Mouse (Mus musculus) heart, postnatal 14 days (tissue): ENCODE measurements at regions not wholly inside any gene's neighbourhood (a gene's known extent, or its start where the extent isn't known, plus 50 kb on each side); places are given as distances from the start of the nearest gene placed in this dataset.

Experiments used
- DNase-seq, 2 experiments: peaks; one replicate each; pipeline ENCODE4 v3.0.0; 2021 to 2022
- intact Hi-C: fragments of 180-260 bp; cut with DNase I; formaldehyde crosslinking; loops from one replicate; pipeline ENCODE4 v1.15.1; 2025

- no peak for DNase-seq
- intact Hi-C loops: no loop called here
These were observed 180.3 kb upstream of the Lmcd1 start for GRCm38 (mm10) chr6:112093300-112093699.

- intact Hi-C loops: no loop called here
- no peak for DNase-seq
These were observed 175.9 kb upstream of the Lmcd1 start for GRCm38 (mm10) chr6:112097699-112098098.

- intact Hi-C loops: no loop called here
- peak in 1 of 2 experiments; percentile 2 for DNase-seq
These were observed 164.9 kb upstream of the Lmcd1 start for GRCm38 (mm10) chr6:112108651-112109050.

- intact Hi-C loops: no loop called here
- no peak for DNase-seq
These were observed 154.4 kb upstream of the Lmcd1 start for GRCm38 (mm10) chr6:112119180-112119579.

- intact Hi-C loops: loop anchor here (1.0 kb wide), 1 partner anchor 58 kb away; no protein-coding TSS in a partner anchor
These were observed 140.0 kb upstream of the Lmcd1 start for GRCm38 (mm10) chr6:112133522-112133921.

GRCm38 (mm10) chr6:112152535-112153364, 120.8 kb upstream of the Lmcd1 start:
- DNase-seq: no peak

More at GRCm38 (mm10) chr6:112133522-112133921, 140.0 kb upstream of the Lmcd1 start:
- DNase-seq: peak; percentile 40 to 52

GRCm38 (mm10) chr6:112167487-112167886, 106.1 kb upstream of the Lmcd1 start:
- intact Hi-C loops: no loop called here
- DNase-seq: no peak

More at GRCm38 (mm10) chr6:112152535-112153364, 120.8 kb upstream of the Lmcd1 start:
- intact Hi-C loops: no loop called here

GRCm38 (mm10) chr6:112176344-112176743, 97.2 kb upstream of the Lmcd1 start:
- no peak for DNase-seq
- intact Hi-C loops: no loop called here

- intact Hi-C loops: no loop called here
- no peak for DNase-seq
These were observed 85.9 kb upstream of the Lmcd1 start for GRCm38 (mm10) chr6:112187636-112188035.

- DNase-seq: peak; percentile 62 to 78
- intact Hi-C loops: loop anchor here (1.0 kb wide), 1 partner anchor 58 kb away; no protein-coding TSS in a partner anchor
These were observed 82.5 kb upstream of the Lmcd1 start for GRCm38 (mm10) chr6:112191032-112191431.

GRCm38 (mm10) chr6:112197445-112197844, 76.1 kb upstream of the Lmcd1 start:
- intact Hi-C loops: no loop called here
- DNase-seq: peak; percentile 79 to 88

- no peak for DNase-seq
- intact Hi-C loops: no loop called here
These were observed 74.3 kb upstream of the Lmcd1 start for GRCm38 (mm10) chr6:112199241-112199640.

GRCm38 (mm10) chr6:112202120-112202519, 71.4 kb upstream of the Lmcd1 start:
- intact Hi-C loops: loop anchor here (10.0 kb wide), 1 partner anchor 803 kb away; no protein-coding TSS in a partner anchor
- DNase-seq: no peak

- intact Hi-C loops: loop anchor here (10.0 kb wide), 1 partner anchor 801 kb away; no protein-coding TSS in a partner anchor
These were observed 70.2 kb upstream of the Lmcd1 start for GRCm38 (mm10) chr6:112203321-112203720.

GRCm38 (mm10) chr6:112204956-112205355, 68.6 kb upstream of the Lmcd1 start:
- intact Hi-C loops: loop anchor here (10.0 kb wide), 1 partner anchor 800 kb away; no protein-coding TSS in a partner anchor

More at GRCm38 (mm10) chr6:112203321-112203720, 70.2 kb upstream of the Lmcd1 start:
- DNase-seq: no peak

GRCm38 (mm10) chr6:112205420-112205995, 68.0 kb upstream of the Lmcd1 start:
- intact Hi-C loops: loop anchor here (10.0 kb wide), 1 partner anchor 799 kb away; no protein-coding TSS in a partner anchor
- DNase-seq: no peak

More at GRCm38 (mm10) chr6:112204956-112205355, 68.6 kb upstream of the Lmcd1 start:
- no peak for DNase-seq

- intact Hi-C loops: loop anchor here (1.0 to 10.0 kb wide), 3 partner anchors 155 to 798 kb away; no protein-coding TSS in a partner anchor
- peak; percentile 16 to 60 for DNase-seq
These were observed 66.3 kb upstream of the Lmcd1 start for GRCm38 (mm10) chr6:112207229-112207628.

- intact Hi-C loops: loop anchor here (2.0 kb wide), 1 partner anchor 62 kb away; the partner anchor contains the start of gene Lmcd1
These were observed 63.2 kb upstream of the Lmcd1 start for GRCm38 (mm10) chr6:112210238-112210950.

GRCm38 (mm10) chr6:112216868-112217267, 56.7 kb upstream of the Lmcd1 start:
- intact Hi-C loops: no loop called here
- DNase-seq: no peak

More at GRCm38 (mm10) chr6:112210238-112210950, 63.2 kb upstream of the Lmcd1 start:
- DNase-seq: peak; percentile 55 to 68

- intact Hi-C loops: no loop called here
- no peak for DNase-seq
These were observed 55.3 kb upstream of the Lmcd1 start for GRCm38 (mm10) chr6:112218248-112218647.
